Mouse (Mus musculus) layer of hippocampus, adult 2 months (tissue): Measurements from ENCODE around the gene Homer1. TPM values are rescaled to one million over a fixed set of nuclear protein-coding genes. Genes with fewer than 3 reads are reported as not detected.

ENCODE experiments used
- DNase-seq, 2 experiments: peaks; one replicate each; pipeline ENCODE4 v3.0.0; 2022; ENCODE audit warnings: low spot score in 2 of 2
- H3K27ac ChIP-seq: fragments of 200-600 bp; 2 replicates; pipeline ENCODE4 v1.8.1; 2022
- H3K4me3 ChIP-seq: fragments of 200-600 bp; 2 replicates; pipeline ENCODE4 v1.8.1; 2022; ENCODE audit warnings: mild to moderate bottlenecking
- CTCF ChIP-seq: fragments of 200-600 bp; conservative IDR thresholded peaks from 2 replicates; pipeline ENCODE4 v1.8.1; 2022; ENCODE audit warnings: antibody characterized with exemption, mild to moderate bottlenecking, moderate library complexity
- total RNA-seq, 2 experiments: library from RNA; stranded (reverse); gene quantifications; 2 replicates each; pipeline ENCODE4 v1.2.3; 2021

The Homer1 gene
- total RNA-seq, 2 experiments from 2014 or later, result 163 to 171 TPM

GRCm38 (mm10) chr13:93429205-93429604 lies 129.8 kb downstream of the Homer1 start:
- DNase-seq, result no peak
- TF ChIP-seq CTCF, result no peak
- Histone ChIP-seq H3K27ac (no peak overlapping the region), H3K4me3 (no peak overlapping the region)

DNA sequence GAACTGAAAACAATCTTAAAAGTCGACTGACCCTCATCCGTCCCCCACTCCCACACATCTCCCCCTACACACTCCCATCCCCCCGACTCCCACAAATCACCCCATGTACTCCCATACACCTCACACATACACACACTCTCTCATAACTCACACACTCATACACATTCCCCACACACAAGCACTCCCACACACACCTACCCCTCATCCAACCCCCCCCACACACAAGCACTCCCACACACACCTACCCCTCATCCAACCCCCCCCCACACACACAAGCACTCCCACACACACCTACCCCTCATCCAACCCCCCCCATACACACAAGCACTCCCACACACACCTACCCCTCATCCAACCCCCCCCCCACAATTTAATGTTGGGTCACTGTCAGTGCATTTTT lies 140.7 kb downstream of the Homer1 start:
- TF ChIP-seq CTCF, result no peak
- Histone ChIP-seq H3K27ac (no peak overlapping the region), H3K4me3 (no peak overlapping the region)
- no peak for DNase-seq

- peak; percentile 59 to 62 for DNase-seq
- TF ChIP-seq CTCF, result no peak
- no peak overlapping the region for H3K4me3 ChIP-seq
- peak overlapping the region; percentile 58; the same call in 1 of the 2 replicates for H3K27ac ChIP-seq
These were observed 153.8 kb downstream of the Homer1 start for GRCm38 (mm10) chr13:93453275-93453674.

Other genes with a start within 250 kb of the Homer1 start
- 1 to 10 TPM; 3.4 to 3.5 TPM for gene Cmya5, start 154.9 kb upstream of the Homer1 start, total RNA-seq
- gene Tent2, start 107.2 kb upstream of the Homer1 start, total RNA-seq, result 10 to 100 TPM; 27.7 to 29.0 TPM
- 10 to 100 TPM; 38.6 TPM for gene Jmy, start 200.2 kb downstream of the Homer1 start, total RNA-seq